Mouse (Mus musculus) bone marrow macrophage, adult 2 months (primary cell): Measurements from ENCODE around the gene Clk1. TPM values are rescaled to one million over a fixed set of nuclear protein-coding genes. Genes with fewer than 3 reads are reported as not detected.
"Not testable (repeated sequence)": the region's sequence is repeated elsewhere in the genome, so short reads cannot be mapped to it uniquely, and the experiment has no call there.

Experiments
- H3K27ac ChIP-seq: 2 replicates; pipeline ENCODE4 v1.5.1; 2012; ENCODE audit warnings: low read depth, low read length; ENCODE audit not compliant: insufficient read depth
- H3K4me1 ChIP-seq: 2 replicates; pipeline ENCODE4 v1.6.1; 2012; ENCODE audit warnings: low read length; ENCODE audit not compliant: control insufficient read depth, insufficient read depth
- H3K4me3 ChIP-seq: 2 replicates; pipeline ENCODE4 v1.5.1; 2012; ENCODE audit warnings: mild to moderate bottlenecking, low read length, moderate library complexity; ENCODE audit not compliant: insufficient read depth
- CTCF ChIP-seq: IDR thresholded peaks from 2 replicates; pipeline ENCODE4 v1.5.1; 2012; ENCODE audit warnings: low read depth, mild to moderate bottlenecking, low read length, moderate library complexity
- POLR2A ChIP-seq: IDR thresholded peaks from 2 replicates; pipeline ENCODE4 v1.6.1; 2012; ENCODE audit warnings: mild to moderate bottlenecking, low read depth, low read length, borderline replicate concordance
- polyA plus RNA-seq: library from polyadenylated mRNA; stranded (reverse); fragments of >200 nt; gene quantifications from 2 replicates; pipeline ENCODE4 v1.2.4, GENCODE M21; 2012; ENCODE audit not compliant: missing spikeins, insufficient read depth, insufficient read length

The Clk1 gene
- polyA plus RNA-seq, 1 experiment = 270 TPM

GRCm38 (mm10) chr1:58392268-58392651 lies 31.6 kb downstream of the Clk1 start:
- TF ChIP-seq POLR2A = no peak
- TF ChIP-seq CTCF = no peak

GRCm38 (mm10) chr1:58391421-58392267 lies 32.2 kb downstream of the Clk1 start:
- Histone ChIP-seq H3K4me1 (peaks cover 9% of the 10 kb centered on the region), H3K27ac (no peak overlapping the region), H3K4me3 (peak overlapping the region; percentile 83)
- no peak for TF ChIP-seq POLR2A
- no peak for TF ChIP-seq CTCF

More at GRCm38 (mm10) chr1:58392268-58392651, 31.6 kb downstream of the Clk1 start:
- H3K27ac ChIP-seq = peak overlapping the region; percentile 92
- peak overlapping the region; percentile 83 for H3K4me3 ChIP-seq
- peaks cover 9% of the 10 kb centered on the region for H3K4me1 ChIP-seq

GRCm38 (mm10) chr1:58382586-58383281 lies 41.1 kb downstream of the Clk1 start:
- Histone ChIP-seq H3K27ac (no peak overlapping the region), H3K4me3 (no peak overlapping the region), H3K4me1 (no peaks in the 10 kb centered on the region)
- TF ChIP-seq CTCF (no peak), POLR2A (no peak)

- H3K4me3 ChIP-seq = no peak overlapping the region
- H3K27ac ChIP-seq = no peak overlapping the region
- TF ChIP-seq POLR2A (no peak), CTCF (no peak)
- H3K4me1 ChIP-seq = peaks cover 3% of the 10 kb centered on the region; the same call in 1 of the 2 replicates
These were observed 48.2 kb downstream of the Clk1 start for GRCm38 (mm10) chr1:58375574-58376147.

- H3K4me1 ChIP-seq, H3K4me3 ChIP-seq, H3K27ac ChIP-seq: not testable (repeated sequence)
These were observed 49.6 kb downstream of the Clk1 start for GRCm38 (mm10) chr1:58374266-58374665.

GRCm38 (mm10) chr1:58369716-58370115 lies 54.1 kb downstream of the Clk1 start:
- no peaks in the 10 kb centered on the region for H3K4me1 ChIP-seq
- TF ChIP-seq CTCF = no peak
- TF ChIP-seq POLR2A = no peak
- H3K27ac ChIP-seq = no peak overlapping the region
- H3K4me3 ChIP-seq = no peak overlapping the region

GRCm38 (mm10) chr1:58366737-58367471 lies 57.0 kb downstream of the Clk1 start:
- TF ChIP-seq CTCF = no peak
- no peak for TF ChIP-seq POLR2A
- H3K27ac ChIP-seq = no peak overlapping the region

GRCm38 (mm10) chr1:58365829-58366228 lies 58.0 kb downstream of the Clk1 start:
- TF ChIP-seq POLR2A (no peak), CTCF (no peak)
- Histone ChIP-seq H3K4me1 (no peaks in the 10 kb centered on the region), H3K4me3 (no peak overlapping the region), H3K27ac (no peak overlapping the region)

More at GRCm38 (mm10) chr1:58366737-58367471, 57.0 kb downstream of the Clk1 start:
- Histone ChIP-seq H3K4me1 (no peaks in the 10 kb centered on the region), H3K4me3 (no peak overlapping the region)

- Histone ChIP-seq H3K4me3 (no peak overlapping the region), H3K4me1 (peaks cover 2% of the 10 kb centered on the region; the same call in 1 of the 2 replicates), H3K27ac (no peak overlapping the region)
- no peak for TF ChIP-seq POLR2A
- TF ChIP-seq CTCF = no peak
These were observed 59.3 kb downstream of the Clk1 start for GRCm38 (mm10) chr1:58364551-58364950.
